Mouse (Mus musculus) CH12.LX (cell line): ENCODE measurements around the gene Tbx1. TPM values are rescaled to one million over a fixed set of nuclear protein-coding genes. Genes with fewer than 3 reads are reported as not detected.

Experiments
- DNase-seq: peaks from one replicate; pipeline ENCODE4 v3.0.0-alpha.2; 2013; ENCODE audit errors: extremely low read depth
- H3K27ac ChIP-seq: 2 replicates; pipeline ENCODE4 v1.5.1; 2012; ENCODE audit warnings: low read depth, mild to moderate bottlenecking, control low read depth, moderate library complexity; ENCODE audit not compliant: insufficient read depth
- H3K27me3 ChIP-seq: replicated peaks from 2 replicates; pipeline ENCODE3; 2012; ENCODE audit warnings: inconsistent platforms
- H3K36me3 ChIP-seq, 2 experiments: replicated peaks in 1 of 2; 2 replicates each; pipeline versions ENCODE3 to v1.6.1; 2012; ENCODE audit warnings: inconsistent platforms in 1 of 2, low read length in 1 of 2, mild to moderate bottlenecking in 1 of 2, mixed read lengths in 1 of 2, moderate library complexity in 1 of 2; ENCODE audit not compliant: control insufficient read depth in 1 of 2, insufficient read depth in 1 of 2
- H3K4me1 ChIP-seq, 2 experiments: 2 replicates each; pipeline ENCODE4 v1.6.1; 2012; ENCODE audit warnings: inconsistent platforms in 1 of 2, moderate library complexity in 1 of 2; ENCODE audit not compliant: insufficient read depth in 2 of 2, control insufficient read depth in 1 of 2
- H3K4me2 ChIP-seq: 2 replicates; pipeline ENCODE4 v1.6.1; 2012; ENCODE audit warnings: low read depth, mild to moderate bottlenecking, control low read depth; ENCODE audit not compliant: poor library complexity, insufficient read depth, severe bottlenecking
- H3K4me3 ChIP-seq, 3 experiments: fragments of 150-350 bp in 1 of 3; sonication (generic) in 1 of 3; replicated peaks in 1 of 3; 2 replicates each; pipeline versions ENCODE3 to v1.5.1; 2011 to 2012; ENCODE audit warnings: low read depth in 2 of 3, low read length in 2 of 3, mild to moderate bottlenecking in 2 of 3, moderate library complexity in 2 of 3, control low read depth in 1 of 3, improper control_type of control experiment in 1 of 3, inconsistent platforms in 1 of 3, mixed read lengths in 1 of 3; ENCODE audit not compliant: poor library complexity in 1 of 3
- H3K79me2 ChIP-seq: replicated peaks from 2 replicates; pipeline ENCODE4 v1.6.1; 2012; ENCODE audit warnings: mild to moderate bottlenecking, moderate library complexity; ENCODE audit not compliant: control insufficient read depth, poor library complexity, insufficient read depth, severe bottlenecking; ENCODE audit errors: extremely low read depth
- H3K9ac ChIP-seq: 2 replicates; pipeline ENCODE4 v1.6.1; 2012; ENCODE audit warnings: low read depth, mild to moderate bottlenecking, control low read depth, moderate library complexity; ENCODE audit not compliant: insufficient read depth
- H3K9me3 ChIP-seq: replicated peaks from 2 replicates; pipeline ENCODE3; 2012; ENCODE audit warnings: low read length, inconsistent platforms, mixed read lengths
- CHD1 ChIP-seq: IDR thresholded peaks from 2 replicates; pipeline ENCODE4 v1.6.1; 2012; ENCODE audit warnings: low read depth, low read length, improper control_type of control experiment, inconsistent platforms
- CHD2 ChIP-seq: IDR thresholded peaks from 2 replicates; pipeline ENCODE4 v1.6.1; 2011; ENCODE audit warnings: low read length, improper control_type of control experiment
- CTCF ChIP-seq, 2 experiments: IDR thresholded peaks in 1 of 2; conservative IDR thresholded peaks in 1 of 2; 2 replicates each; pipeline ENCODE4 v1.5.1; 2011 to 2012; ENCODE audit warnings: low read depth in 2 of 2, low read length in 2 of 2, improper control_type of control experiment in 1 of 2, inconsistent platforms in 1 of 2, mild to moderate bottlenecking in 1 of 2, moderate library complexity in 1 of 2
- E2F4 ChIP-seq: IDR thresholded peaks from 2 replicates; pipeline ENCODE4 v1.6.1; 2011; ENCODE audit warnings: low read depth, low read length, improper control_type of control experiment; ENCODE audit not compliant: insufficient replicate concordance
- EP300 ChIP-seq: IDR thresholded peaks from 2 replicates; pipeline ENCODE4 v1.6.1; 2011; ENCODE audit warnings: low read length, improper control_type of control experiment
- JUN ChIP-seq: IDR thresholded peaks from 2 replicates; pipeline ENCODE4 v1.6.1; 2011; ENCODE audit warnings: low read depth, mild to moderate bottlenecking, low read length, improper control_type of control experiment, moderate library complexity; ENCODE audit not compliant: insufficient read depth
- KAT2A ChIP-seq: IDR thresholded peaks from 2 replicates; pipeline ENCODE4 v1.6.1; 2012; ENCODE audit warnings: low read length, improper control_type of control experiment, inconsistent platforms; ENCODE audit not compliant: insufficient replicate concordance
- MAX ChIP-seq: IDR thresholded peaks from 2 replicates; pipeline ENCODE4 v1.6.1; 2011; ENCODE audit warnings: low read length, improper control_type of control experiment
- MAZ ChIP-seq: IDR thresholded peaks from 2 replicates; pipeline ENCODE4 v1.6.1; 2012; ENCODE audit warnings: low read depth, mild to moderate bottlenecking, inconsistent platforms, low read length, improper control_type of control experiment, moderate library complexity
- MEF2A ChIP-seq: IDR thresholded peaks from 2 replicates; pipeline ENCODE4 v1.6.1; 2014; ENCODE audit warnings: low read depth, mild to moderate bottlenecking, inconsistent platforms, low read length, improper control_type of control experiment, borderline replicate concordance
- MXI1 ChIP-seq: IDR thresholded peaks from 2 replicates; pipeline ENCODE4 v1.6.1; 2011; ENCODE audit warnings: mild to moderate bottlenecking, low read depth, low read length, improper control_type of control experiment
- NRF1 ChIP-seq: IDR thresholded peaks from 2 replicates; pipeline ENCODE4 v1.6.1; 2014; ENCODE audit warnings: low read depth, mild to moderate bottlenecking, inconsistent platforms, low read length, improper control_type of control experiment, moderate library complexity
- PAX5 ChIP-seq: IDR thresholded peaks from 2 replicates; pipeline ENCODE4 v1.6.1; 2012; ENCODE audit warnings: low read length, inconsistent platforms, mixed read lengths
- POLR2A ChIP-seq: IDR thresholded peaks from 2 replicates; pipeline ENCODE4 v1.6.1; 2011; ENCODE audit warnings: low read depth, mild to moderate bottlenecking, improper control_type of control experiment, low read length
- POLR2AphosphoS2 ChIP-seq: IDR thresholded peaks from 2 replicates; pipeline ENCODE4 v1.6.1; 2011; ENCODE audit warnings: low read depth, low read length, improper control_type of control experiment
- ZKSCAN1 ChIP-seq: IDR thresholded peaks from 2 replicates; pipeline ENCODE4 v1.6.1; 2012; ENCODE audit warnings: low read depth, inconsistent platforms, low read length, improper control_type of control experiment, borderline replicate concordance
- ZNF384 ChIP-seq: IDR thresholded peaks from 2 replicates; pipeline ENCODE4 v1.6.1; 2012; ENCODE audit warnings: low read depth, low read length, improper control_type of control experiment, inconsistent platforms
- dilution Hi-C: fragments of 300-500 bp; cut with MboI; formaldehyde crosslinking; loops from 2 replicates; pipeline ENCODE4 v1.14.3; 2020; ENCODE audit warnings: low sequenced_read_pairs; ENCODE audit not compliant: extremely low pct_unique_long_range_greater_than_20kb, extremely low pct_ligation_motif_present
- in situ Hi-C: fragments of 300-500 bp; cut with MboI; formaldehyde crosslinking; loops from 3 replicates; pipeline ENCODE4 v1.14.3; 2019; ENCODE audit warnings: low sequenced_read_pairs, low pct_ligation_motif_present, low pct_unique_long_range_greater_than_20kb, mixed read lengths
- polyA plus RNA-seq: library from polyadenylated mRNA; unstranded; fragments of >175 nt; gene quantifications from 2 replicates; pipeline ENCODE4 v1.2.1, GENCODE M21; 2012; ENCODE audit warnings: low read depth; ENCODE audit not compliant: insufficient read length
- total RNA-seq, 2 experiments: library from RNA; depleted of rRNA; stranded (reverse); fragments of 300-350 nt in 1 of 2; fragments of >200 nt in 1 of 2; gene quantifications; 2 replicates each; pipeline ENCODE4 v1.2.3; 2012 to 2014

Tbx1 gene
- total and polyA plus RNA-seq, 3 experiments = 0.04 TPM; not detected in 2

GRCm38 (mm10) chr16:18543151-18543829 lies 47.2 kb downstream of the Tbx1 start:
- H3K9me3 ChIP-seq = no peaks in the 10 kb centered on the region
- no peak overlapping the region for H3K4me3 ChIP-seq
- H3K27me3 ChIP-seq = no peaks in the 10 kb centered on the region
- in situ Hi-C loops (no loop called here), dilution Hi-C loops (no loop called here)
- H3K27ac ChIP-seq = no peak overlapping the region
- H3K4me1 ChIP-seq = no peaks in the 10 kb centered on the region
- H3K9ac ChIP-seq = no peak overlapping the region
- no peak overlapping the region for H3K4me2 ChIP-seq
- no peak for DNase-seq
- H3K36me3 ChIP-seq = peaks cover 0 to 61% of the 10 kb centered on the region in 2 experiments
- H3K79me2 ChIP-seq = no peaks in the 10 kb centered on the region
- TF ChIP-seq E2F4 (no peak), MAZ (no peak), ZKSCAN1 (no peak), NRF1 (no peak), EP300 (no peak), ZNF384 (no peak), CHD1 (no peak), JUN (no peak), MAX (no peak), CHD2 (no peak), PAX5 (no peak), MEF2A (no peak), POLR2A (no peak), KAT2A (no peak)

- Histone ChIP-seq H3K36me3 (peaks cover 0 to 37% of the 10 kb centered on the region in 2 experiments), H3K27me3 (no peaks in the 10 kb centered on the region)
- dilution Hi-C loops = no loop called here
- TF ChIP-seq E2F4 = no peak
- no peak for TF ChIP-seq MXI1
- TF ChIP-seq KAT2A = no peak
- no peak for TF ChIP-seq POLR2AphosphoS2
- TF ChIP-seq CTCF (conservative IDR thresholded peaks at IDR 0.05 in 1 of 2, IDR thresholded peaks at IDR 0.05 in 1 of 2; ENCODE audit: low read depth in 2 of 2, low read length in 2 of 2) = no peak
- TF ChIP-seq, all 38 proteins: peak for 0
- Histone ChIP-seq H3K4me1 (no peaks in the 10 kb centered on the region), H3K4me3 (no peak overlapping the region), H3K4me2 (no peak overlapping the region), H3K79me2 (no peaks in the 10 kb centered on the region), H3K9me3 (no peaks in the 10 kb centered on the region), H3K27ac (no peak overlapping the region), H3K9ac (no peak overlapping the region)
- no peak for DNase-seq
- in situ Hi-C loops = no loop called here
Observed at GRCm38 (mm10) chr16:18539281-18539680, 51.2 kb downstream of the Tbx1 start.
